Mouse (Mus musculus) ES-E14 (cell line): ENCODE results near the gene Nek6. TPM values are rescaled to one million over a fixed set of nuclear protein-coding genes. Genes with fewer than 3 reads are reported as not detected.
A peak's percentile ranks its signal among the peaks of the same experiment; 100 is the strongest.

ENCODE experiments used
- DNase-seq: peaks from one replicate; pipeline ENCODE4 v3.0.0-alpha.2; 2013; ENCODE audit warnings: low read depth, low spot score
- H3K27ac ChIP-seq: 2 replicates; pipeline ENCODE4 v1.5.1; 2012; ENCODE audit warnings: low read depth, mild to moderate bottlenecking, low read length, moderate library complexity, mixed read lengths; ENCODE audit not compliant: poor library complexity, insufficient read depth, severe bottlenecking
- H3K36me3 ChIP-seq: 2 replicates; pipeline ENCODE4 v1.6.1; 2012; ENCODE audit warnings: mild to moderate bottlenecking, low read length, moderate library complexity, mixed read lengths; ENCODE audit not compliant: control insufficient read depth, poor library complexity, insufficient read depth, severe bottlenecking
- H3K4me1 ChIP-seq, 2 experiments: fragments of 150-350 bp in 1 of 2; sonication (generic) in 1 of 2; 2 replicates each; pipeline ENCODE4 v1.6.1; 2012; ENCODE audit warnings: low read length in 2 of 2, mild to moderate bottlenecking in 1 of 2, mixed read lengths in 1 of 2; ENCODE audit not compliant: control insufficient read depth in 2 of 2, insufficient read depth in 2 of 2, poor library complexity in 1 of 2
- H3K4me3 ChIP-seq, 2 experiments: fragments of 150-350 bp in 1 of 2; sonication (generic) in 1 of 2; 2 replicates each; pipeline ENCODE4 v1.5.1; 2012; ENCODE audit warnings: low read length in 2 of 2, low read depth in 1 of 2, mild to moderate bottlenecking in 1 of 2, mixed read lengths in 1 of 2; ENCODE audit not compliant: insufficient read depth in 1 of 2, poor library complexity in 1 of 2, severe bottlenecking in 1 of 2
- H3K9ac ChIP-seq: 2 replicates; pipeline ENCODE4 v1.6.1; 2012; ENCODE audit warnings: low read depth, mild to moderate bottlenecking, low read length, mixed read lengths; ENCODE audit not compliant: poor library complexity, insufficient read depth, severe bottlenecking
- H3K9me3 ChIP-seq: fragments of 150-350 bp; sonication (generic); 2 replicates; pipeline ENCODE4 v1.6.1; 2012; ENCODE audit warnings: low read depth, mild to moderate bottlenecking, low read length; ENCODE audit not compliant: control insufficient read depth, insufficient read depth
- CHD2 ChIP-seq: IDR thresholded peaks from 2 replicates; pipeline ENCODE4 v1.6.1; 2014; ENCODE audit warnings: mild to moderate bottlenecking, low read depth, low read length, inconsistent platforms
- HCFC1 ChIP-seq: IDR thresholded peaks from 2 replicates; pipeline ENCODE4 v1.6.1; 2012; ENCODE audit warnings: low read length, inconsistent platforms, borderline replicate concordance; ENCODE audit not compliant: insufficient read depth
- MAFK ChIP-seq: IDR thresholded peaks from 2 replicates; pipeline ENCODE4 v1.6.1; 2014; ENCODE audit warnings: mild to moderate bottlenecking, low read depth, low read length, inconsistent platforms; ENCODE audit not compliant: insufficient read depth
- ZC3H11A ChIP-seq: IDR thresholded peaks from 2 replicates; pipeline ENCODE4 v1.6.1; 2012; ENCODE audit warnings: low read depth, mild to moderate bottlenecking, inconsistent platforms, low read length, borderline replicate concordance
- ZNF384 ChIP-seq: IDR thresholded peaks from 2 replicates; pipeline ENCODE4 v1.6.1; 2012; ENCODE audit warnings: low read depth, low read length, inconsistent platforms
- in situ Hi-C, 2 experiments: fragments of 600-800 bp; cut with MboI; formaldehyde crosslinking; loops; one replicate each; pipeline ENCODE4 v1.15.1; 2025; ENCODE audit warnings: low sequenced_read_pairs in 2 of 2, inconsistent platforms in 1 of 2; ENCODE audit not compliant: unreplicated experiment in 2 of 2
- total RNA-seq: library from RNA; depleted of rRNA; stranded (reverse); fragments of 300-350 nt; gene quantifications from 2 replicates; pipeline ENCODE4 v1.2.3, GENCODE M21; 2012

The Nek6 gene
- total RNA-seq, 1 experiment = 16.9 TPM

GRCm38 (mm10) chr2:38516471-38516870 is 5.0 kb downstream of the Nek6 start:
- Histone ChIP-seq H3K4me3 (no peak overlapping the region), H3K9ac (no peak overlapping the region), H3K4me1 (peaks cover 1 to 13% of the 10 kb centered on the region in 2 experiments; a peak in 3 of 4 replicates), H3K27ac (no peak overlapping the region), H3K36me3 (no peaks in the 10 kb centered on the region; the same call in 1 of the 2 replicates), H3K9me3 (no peaks in the 10 kb centered on the region)
- no peak for DNase-seq
- TF ChIP-seq ZNF384 (no peak), ZC3H11A (no peak), MAFK (no peak), CHD2 (no peak), HCFC1 (no peak)
- in situ Hi-C loops = no loop called here

GRCm38 (mm10) chr2:38517045-38517444 is 5.6 kb downstream of the Nek6 start:
- H3K36me3 ChIP-seq = no peaks in the 10 kb centered on the region; the same call in 1 of the 2 replicates

GRCm38 (mm10) chr2:38518719-38519118 is 7.3 kb downstream of the Nek6 start:
- Histone ChIP-seq H3K36me3 (no peaks in the 10 kb centered on the region; the same call in 1 of the 2 replicates), H3K9me3 (no peaks in the 10 kb centered on the region), H3K4me1 (peaks cover 2 to 15% of the 10 kb centered on the region in 2 experiments; a peak in 3 of 4 replicates), H3K27ac (no peak overlapping the region), H3K4me3 (no peak overlapping the region), H3K9ac (no peak overlapping the region)
- DNase-seq = no peak
- in situ Hi-C loops = no loop called here
- TF ChIP-seq MAFK (no peak), HCFC1 (no peak), ZC3H11A (no peak), CHD2 (no peak), ZNF384 (no peak)

More at GRCm38 (mm10) chr2:38517045-38517444, 5.6 kb downstream of the Nek6 start:
- Histone ChIP-seq H3K4me3 (no peak overlapping the region), H3K4me1 (peaks cover 2 to 13% of the 10 kb centered on the region in 2 experiments; a peak in 3 of 4 replicates), H3K9ac (no peak overlapping the region), H3K9me3 (no peaks in the 10 kb centered on the region), H3K27ac (no peak overlapping the region)
- DNase-seq = no peak
- in situ Hi-C loops = no loop called here
- TF ChIP-seq ZNF384 (no peak), CHD2 (no peak), ZC3H11A (no peak), HCFC1 (no peak), MAFK (no peak)

- no peaks in the 10 kb centered on the region; the same call in 1 of the 2 replicates for H3K36me3 ChIP-seq
- no peak overlapping the region for H3K27ac ChIP-seq
- TF ChIP-seq ZNF384 (no peak), MAFK (no peak), ZC3H11A (no peak), CHD2 (no peak), HCFC1 (no peak)
- no peak for DNase-seq
- in situ Hi-C loops = no loop called here
- H3K9ac ChIP-seq = peak overlapping the region; percentile 23; the same call in 1 of the 2 replicates
- H3K4me1 ChIP-seq = peaks cover 2 to 16% of the 10 kb centered on the region in 2 experiments; a peak in 3 of 4 replicates
- H3K9me3 ChIP-seq = no peaks in the 10 kb centered on the region
- H3K4me3 ChIP-seq = 0 out of 4 replicates have a peak overlapping the region, but pooled peaks of 1 of the 2 experiments have one; percentile 9
Observed at GRCm38 (mm10) chr2:38519934-38520333, 8.5 kb downstream of the Nek6 start.

- H3K27ac ChIP-seq = no peak overlapping the region
- no peak for DNase-seq
- H3K36me3 ChIP-seq = no peaks in the 10 kb centered on the region; the same call in 1 of the 2 replicates
- no peak overlapping the region for H3K9ac ChIP-seq
- peaks cover 2 to 9% of the 10 kb centered on the region in 2 experiments; a peak in 3 of 4 replicates for H3K4me1 ChIP-seq
- no peak for TF ChIP-seq ZNF384
- TF ChIP-seq MAFK = no peak
- no peak for TF ChIP-seq CHD2
- no peak for TF ChIP-seq ZC3H11A
- no peak for TF ChIP-seq HCFC1
- no peak overlapping the region for H3K4me3 ChIP-seq
- H3K9me3 ChIP-seq = no peaks in the 10 kb centered on the region
- in situ Hi-C loops = no loop called here
Observed at GRCm38 (mm10) chr2:38521618-38522017, 10.2 kb downstream of the Nek6 start.
